Mouse (Mus musculus) liver, adult 2 months (tissue): Measurements from ENCODE around the gene Wfdc18. TPM values are rescaled to one million over a fixed set of nuclear protein-coding genes. Genes with fewer than 3 reads are reported as not detected.
A peak's percentile ranks its signal among the peaks of the same experiment; 100 is the strongest.

Experiments
- DNase-seq: peaks from one replicate; pipeline ENCODE4 v3.0.0-alpha.2; 2011; ENCODE audit warnings: low read depth, low spot score; ENCODE audit errors: extremely low read depth
- H3K27ac ChIP-seq: fragments of 200-500 bp; replicated peaks from 2 replicates; pipeline ENCODE4 v1.5.1; 2012; ENCODE audit warnings: low read depth, mild to moderate bottlenecking, control low read depth, inconsistent platforms, low read length; ENCODE audit not compliant: insufficient read depth
- H3K27me3 ChIP-seq: fragments of 200-500 bp; 2 replicates; pipeline ENCODE4 v1.6.1; 2012; ENCODE audit warnings: mild to moderate bottlenecking, moderate library complexity, low read length, inconsistent platforms; ENCODE audit not compliant: control insufficient read depth, insufficient read depth
- H3K36me3 ChIP-seq: fragments of 200-500 bp; 2 replicates; pipeline ENCODE4 v1.6.1; 2012; ENCODE audit warnings: low read length, inconsistent platforms; ENCODE audit not compliant: control insufficient read depth, insufficient read depth
- H3K4me1 ChIP-seq: fragments of 200-500 bp; 2 replicates; pipeline ENCODE4 v1.6.1; 2011; ENCODE audit warnings: low read length; ENCODE audit not compliant: control insufficient read depth, insufficient read depth
- H3K4me3 ChIP-seq: fragments of 200-500 bp; 2 replicates; pipeline ENCODE4 v1.5.1; 2011; ENCODE audit warnings: low read depth, mild to moderate bottlenecking, control low read depth, low read length, moderate library complexity; ENCODE audit not compliant: insufficient read depth
- H3K79me2 ChIP-seq: fragments of 200-500 bp; 2 replicates; pipeline ENCODE4 v1.6.1; 2012; ENCODE audit warnings: inconsistent platforms, mild to moderate bottlenecking, low read length, moderate library complexity; ENCODE audit not compliant: control insufficient read depth, insufficient read depth
- H3K9ac ChIP-seq: fragments of 200-500 bp; 2 replicates; pipeline ENCODE4 v1.6.1; 2012; ENCODE audit warnings: low read depth, mild to moderate bottlenecking, control low read depth, inconsistent platforms, low read length
- CTCF ChIP-seq: fragments of 200-500 bp; IDR thresholded peaks from 2 replicates; pipeline ENCODE4 v1.5.1; 2011; ENCODE audit warnings: low read depth, low read length, control low read depth
- POLR2A ChIP-seq: fragments of 200-500 bp; IDR thresholded peaks from 2 replicates; pipeline ENCODE4 v1.6.1; 2011; ENCODE audit warnings: low read length, control low read depth; ENCODE audit not compliant: insufficient read depth; ENCODE audit errors: extremely low read depth
- WGBS: fragments of 180-500 bp; shearing (Covaris S2); methylation state at CpG from one replicate; pipeline ENCODE4 v1.1.7; 2018; 5-methylcytosine and 5-hydroxymethylcytosine counted together
- polyA plus RNA-seq: library from polyadenylated mRNA; depleted of rRNA; stranded (reverse); fragments of >200 nt; gene quantifications from 2 replicates; pipeline ENCODE4 v1.2.3, GENCODE M21; 2012
- total RNA-seq: library from RNA; depleted of rRNA; stranded (reverse); fragments of >200 nt; gene quantifications from 2 replicates; pipeline ENCODE4 v1.2.3, GENCODE M21; 2014

Wfdc18 gene
- total and polyA plus RNA-seq, 2 experiments: not detected

GRCm38 (mm10) chr11:83739241-83739640, 30.4 kb downstream of the Wfdc18 start:
- Histone ChIP-seq H3K9ac (no peak overlapping the region), H3K4me3 (no peak overlapping the region), H3K27me3 (no peaks in the 10 kb centered on the region), H3K27ac (no peak overlapping the region), H3K4me1 (peaks cover 28% of the 10 kb centered on the region), H3K79me2 (no peaks in the 10 kb centered on the region), H3K36me3 (no peaks in the 10 kb centered on the region)
- WGBS: 28% methylated on average over 5 of the region's 5 CpGs
- peak; percentile 62 for DNase-seq
- TF ChIP-seq POLR2A: no peak
- peak; percentile 73; the same call in 1 of the 2 replicates for TF ChIP-seq CTCF

DNA sequence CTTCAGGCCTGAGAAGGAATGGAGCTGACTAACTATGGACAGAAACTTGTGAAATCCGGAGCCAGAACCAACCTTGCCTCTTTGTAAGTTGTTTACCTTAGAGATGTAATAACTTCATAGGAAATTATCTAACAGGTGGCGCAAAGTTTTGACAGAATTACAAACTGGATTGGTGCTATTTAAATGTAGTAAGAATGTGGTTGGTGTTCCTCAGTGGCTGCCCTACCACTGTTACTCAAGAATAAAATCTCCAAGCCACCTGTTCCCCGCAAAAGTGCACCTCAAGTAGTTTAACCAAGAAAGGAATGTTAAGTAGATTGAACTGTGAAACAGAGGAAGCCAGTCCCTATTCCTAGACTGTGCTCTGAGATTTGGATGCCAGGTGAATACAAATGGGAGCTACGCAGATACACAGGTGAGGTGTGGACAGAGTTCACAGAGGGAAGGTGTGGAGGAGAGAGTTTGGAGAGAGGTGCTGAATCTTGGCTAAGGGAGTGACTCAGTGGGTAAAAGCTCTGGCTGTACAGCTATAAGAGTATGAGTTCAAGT, 31.7 kb downstream of the Wfdc18 start:
- Histone ChIP-seq H3K79me2 (no peaks in the 10 kb centered on the region), H3K27ac (peak overlapping the region; percentile 36; the same call in 1 of the 2 replicates), H3K4me3 (no peak overlapping the region), H3K4me1 (peaks cover 28% of the 10 kb centered on the region), H3K9ac (no peak overlapping the region), H3K27me3 (no peaks in the 10 kb centered on the region), H3K36me3 (no peaks in the 10 kb centered on the region)
- peak; percentile 35 for DNase-seq
- TF ChIP-seq CTCF (no peak), POLR2A (no peak)
- WGBS: 53% methylated on average over 4 of the region's 4 CpGs

GRCm38 (mm10) chr11:83741841-83742240, 33.0 kb downstream of the Wfdc18 start:
- WGBS: 22% methylated on average over 5 of the region's 5 CpGs
- no peaks in the 10 kb centered on the region for H3K36me3 ChIP-seq
- no peaks in the 10 kb centered on the region for H3K27me3 ChIP-seq
- peak overlapping the region; percentile 80 for H3K27ac ChIP-seq
- peaks cover 35% of the 10 kb centered on the region for H3K4me1 ChIP-seq
- DNase-seq: peak; percentile 98
- TF ChIP-seq CTCF (no peak), POLR2A (no peak)
- no peak overlapping the region for H3K4me3 ChIP-seq
- H3K79me2 ChIP-seq: no peaks in the 10 kb centered on the region
- no peak overlapping the region for H3K9ac ChIP-seq

DNA sequence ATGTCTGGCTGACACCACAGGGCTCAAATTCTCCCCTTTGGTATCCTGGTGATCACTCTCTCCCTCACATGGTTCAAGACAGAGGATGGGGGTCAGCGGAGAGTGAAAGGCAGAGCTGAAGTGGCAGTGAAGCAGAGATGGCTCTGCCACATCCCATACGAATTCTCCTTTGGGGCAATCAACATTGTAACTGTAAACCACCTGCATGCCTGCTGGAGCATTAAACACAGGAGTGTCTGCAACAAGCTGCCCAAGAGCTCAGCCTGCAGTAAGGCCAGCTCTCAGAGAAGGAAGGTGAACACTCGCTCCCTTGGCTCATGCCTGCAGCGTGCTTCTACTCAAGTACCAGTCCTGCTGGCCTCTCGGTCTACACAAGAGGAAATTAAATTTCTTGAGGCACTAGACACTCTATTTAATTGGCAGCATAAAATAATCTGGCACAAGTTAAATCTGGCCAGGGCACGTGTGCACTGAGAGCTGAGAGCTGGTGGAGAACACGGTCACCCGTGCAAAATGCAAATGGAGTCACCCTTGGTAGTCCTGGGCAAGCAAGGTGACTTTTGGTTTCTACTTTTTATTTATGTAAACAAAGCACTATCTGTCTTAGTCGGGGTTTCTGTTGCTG, 34.0 kb downstream of the Wfdc18 start:
- no peak overlapping the region for H3K4me3 ChIP-seq
- 53% methylated on average over 9 of the region's 9 CpGs for WGBS
- H3K9ac ChIP-seq: no peak overlapping the region
- no peaks in the 10 kb centered on the region for H3K36me3 ChIP-seq
- peaks cover 29% of the 10 kb centered on the region for H3K4me1 ChIP-seq
- H3K27me3 ChIP-seq: no peaks in the 10 kb centered on the region
- peak overlapping the region; percentile 82 for H3K27ac ChIP-seq
- DNase-seq: peak; percentile 31
- no peak for TF ChIP-seq CTCF
- TF ChIP-seq POLR2A: no peak
- H3K79me2 ChIP-seq: no peaks in the 10 kb centered on the region

GRCm38 (mm10) chr11:83743525-83743924, 34.7 kb downstream of the Wfdc18 start:
- 90% methylated on average over 3 of the region's 3 CpGs for WGBS
- H3K27ac ChIP-seq: 0 out of 2 replicates have a peak overlapping the region, but pooled peaks have one; percentile 25

GRCm38 (mm10) chr11:83746152-83746551, 37.3 kb downstream of the Wfdc18 start:
- WGBS: 95% methylated on average over 4 of the region's 4 CpGs
- Histone ChIP-seq H3K27me3 (no peaks in the 10 kb centered on the region), H3K79me2 (no peaks in the 10 kb centered on the region), H3K27ac (peak overlapping the region; percentile 93), H3K36me3 (peaks cover 2% of the 10 kb centered on the region; the same call in 1 of the 2 replicates), H3K4me3 (no peak overlapping the region), H3K4me1 (peaks cover 22% of the 10 kb centered on the region), H3K9ac (no peak overlapping the region)
- TF ChIP-seq POLR2A (no peak), CTCF (no peak)
- DNase-seq: no peak

More at GRCm38 (mm10) chr11:83743525-83743924, 34.7 kb downstream of the Wfdc18 start:
- H3K36me3 ChIP-seq: no peaks in the 10 kb centered on the region
- DNase-seq: no peak
- TF ChIP-seq POLR2A (no peak), CTCF (no peak)
- no peak overlapping the region for H3K4me3 ChIP-seq
- no peaks in the 10 kb centered on the region for H3K79me2 ChIP-seq
- peaks cover 27% of the 10 kb centered on the region for H3K4me1 ChIP-seq
- no peak overlapping the region for H3K9ac ChIP-seq
- H3K27me3 ChIP-seq: no peaks in the 10 kb centered on the region
